Mouse (Mus musculus) midbrain, embryonic 12.5 days (tissue): ENCODE data around the gene Gm45233. TPM values are rescaled to one million over a fixed set of nuclear protein-coding genes. Genes with fewer than 3 reads are reported as not detected.

Experiments used
- ATAC-seq: fragments of 200-750 bp; cut with Nextera tagmentation; 2 replicates; pipeline ENCODE4 v1.8.0; 2017; ENCODE audit warnings: low read depth, moderate TSS enrichment, moderate library complexity; ENCODE audit not compliant: low FRiP score
- H3K27ac ChIP-seq: fragments of 300-500 bp; sonication (generic); replicated peaks from 2 replicates; pipeline ENCODE4 v1.5.1; 2016; ENCODE audit warnings: mild to moderate bottlenecking
- H3K27me3 ChIP-seq: fragments of 300-500 bp; sonication (generic); 2 replicates; pipeline ENCODE4 v1.6.1; 2016; ENCODE audit warnings: mild to moderate bottlenecking
- H3K36me3 ChIP-seq: fragments of 300-500 bp; sonication (generic); 2 replicates; pipeline ENCODE4 v1.6.1; 2016
- H3K4me1 ChIP-seq: fragments of 300-500 bp; sonication (generic); 2 replicates; pipeline ENCODE4 v1.6.1; 2016
- H3K4me2 ChIP-seq: fragments of 300-500 bp; sonication (generic); replicated peaks from 2 replicates; pipeline ENCODE4 v1.6.1; 2016; ENCODE audit warnings: mild to moderate bottlenecking, moderate library complexity
- H3K4me3 ChIP-seq: fragments of 300-500 bp; sonication (generic); 2 replicates; pipeline ENCODE4 v1.5.1; 2016; ENCODE audit warnings: mild to moderate bottlenecking
- H3K9ac ChIP-seq: fragments of 300-500 bp; sonication (generic); replicated peaks from 2 replicates; pipeline ENCODE4 v1.6.1; 2016; ENCODE audit warnings: mild to moderate bottlenecking, moderate library complexity
- H3K9me3 ChIP-seq: fragments of 300-500 bp; sonication (generic); 2 replicates; pipeline ENCODE4 v1.6.1; 2016; ENCODE audit warnings: mild to moderate bottlenecking
- WGBS: fragments of 180-500 bp; shearing (Covaris S2); methylation state at CpG from one replicate; pipeline ENCODE4 v1.1.7; 2016; 5-methylcytosine and 5-hydroxymethylcytosine counted together
- polyA plus RNA-seq: library from polyadenylated mRNA; unstranded; fragments of >200 nt; fragmentation: Nextera tagmentation; extraction: Ambion mirVana; gene quantifications from 2 replicates; pipeline ENCODE4 v1.2.1, GENCODE M21; 2016

Gene Gm45233
- polyA plus RNA-seq, 1 experiment from 2014 or later, result 1.4 TPM

GRCm38 (mm10) chr7:43481191-43481590 lies 37.3 kb downstream of the Gm45233 start:
- Histone ChIP-seq H3K4me1 (peaks cover 23% of the 10 kb centered on the region), H3K9me3 (no peaks in the 10 kb centered on the region), H3K4me2 (no peak overlapping the region), H3K27me3 (peaks cover 29% of the 10 kb centered on the region), H3K36me3 (peaks cover 6% of the 10 kb centered on the region), H3K4me3 (no peak overlapping the region), H3K9ac (no peak overlapping the region), H3K27ac (no peak overlapping the region)
- ATAC-seq, result no peak
- WGBS, result 74% methylated on average over 3 of the region's 3 CpGs

GRCm38 (mm10) chr7:43482090-43482716 lies 38.3 kb downstream of the Gm45233 start:
- peak; percentile 35; the same call in 1 of the 2 replicates for ATAC-seq
- Histone ChIP-seq H3K27ac (no peak overlapping the region), H3K4me1 (peaks cover 15% of the 10 kb centered on the region), H3K36me3 (peaks cover 6% of the 10 kb centered on the region), H3K9ac (0 out of 2 replicates have a peak overlapping the region, but pooled peaks have one; percentile 7), H3K4me3 (no peak overlapping the region), H3K9me3 (no peaks in the 10 kb centered on the region), H3K27me3 (peaks cover 19% of the 10 kb centered on the region), H3K4me2 (no peak overlapping the region)
- 68% methylated on average over 8 of the region's 8 CpGs for WGBS

GRCm38 (mm10) chr7:43483236-43483635 lies 39.3 kb downstream of the Gm45233 start:
- no peak for ATAC-seq
- H3K36me3 ChIP-seq, result peaks cover 6% of the 10 kb centered on the region
- peaks cover 8% of the 10 kb centered on the region for H3K27me3 ChIP-seq
- no peak overlapping the region for H3K4me2 ChIP-seq
- no peak overlapping the region for H3K4me3 ChIP-seq
- H3K27ac ChIP-seq, result no peak overlapping the region
- no peaks in the 10 kb centered on the region for H3K9me3 ChIP-seq
- no peak overlapping the region for H3K9ac ChIP-seq
- peaks cover 18% of the 10 kb centered on the region for H3K4me1 ChIP-seq
- WGBS, result 21% methylated on average over 10 of the region's 10 CpGs

GRCm38 (mm10) chr7:43488646-43489045 lies 44.7 kb downstream of the Gm45233 start:
- H3K27me3 ChIP-seq, result 0 out of 2 replicates have a peak, but pooled peaks cover 2% of the 10 kb centered on the region
- 50% methylated on average over 5 of the region's 5 CpGs for WGBS
- 0 out of 2 replicates have a peak overlapping the region, but pooled peaks have one; percentile 11 for H3K9ac ChIP-seq
- H3K9me3 ChIP-seq, result no peaks in the 10 kb centered on the region
- 0 out of 2 replicates have a peak overlapping the region, but pooled peaks have one; percentile 88 for H3K27ac ChIP-seq
- peaks cover 15% of the 10 kb centered on the region for H3K4me1 ChIP-seq
- no peak for ATAC-seq
- peak overlapping the region; percentile 71 for H3K4me2 ChIP-seq
- peak overlapping the region; percentile 77 for H3K4me3 ChIP-seq
- no peaks in the 10 kb centered on the region for H3K36me3 ChIP-seq

GRCm38 (mm10) chr7:43489631-43490125 lies 45.8 kb downstream of the Gm45233 start, which contains the start of gene Iglon5:
Iglon5 (minus strand) TSS chr7:43490075.
- Histone ChIP-seq H3K27ac (peak within 1 kb of the TSS; percentile 88), H3K4me3 (peak within 1 kb of the TSS; percentile 77), H3K4me2 (peak within 1 kb of the TSS; percentile 71), H3K27me3 (0 out of 2 replicates have a peak, but pooled peaks cover 2% of the 10 kb centered on the region), H3K9me3 (no peaks in the 10 kb centered on the region), H3K4me1 (peaks cover 15% of the 10 kb centered on the region), H3K36me3 (no peaks in the 10 kb centered on the region), H3K9ac (peak within 1 kb of the TSS; percentile 83)
- peak; percentile 67 for ATAC-seq
- whole genome bisulfite sequencing, result 1% methylated on average over 27 of the region's 41 CpGs

GRCm38 (mm10) chr7:43490182-43490584 lies 46.3 kb downstream of the Gm45233 start:
- H3K4me3 ChIP-seq, result peak overlapping the region; percentile 77
- peak; percentile 89 for ATAC-seq
- peak overlapping the region; percentile 88 for H3K27ac ChIP-seq
- H3K36me3 ChIP-seq, result no peaks in the 10 kb centered on the region
- 1% methylated on average over 6 of the region's 13 CpGs for WGBS
- H3K9ac ChIP-seq, result peak overlapping the region; percentile 83
- no peaks in the 10 kb centered on the region for H3K9me3 ChIP-seq
- H3K27me3 ChIP-seq, result 0 out of 2 replicates have a peak, but pooled peaks cover 2% of the 10 kb centered on the region
- peak overlapping the region; percentile 71 for H3K4me2 ChIP-seq
- H3K4me1 ChIP-seq, result peaks cover 15% of the 10 kb centered on the region

GRCm38 (mm10) chr7:43490861-43491260 lies 46.9 kb downstream of the Gm45233 start:
- peak; percentile 5; the same call in 1 of the 2 replicates for ATAC-seq
- H3K4me3 ChIP-seq, result peak overlapping the region; percentile 77
- no peak overlapping the region for H3K27ac ChIP-seq
- H3K9me3 ChIP-seq, result no peaks in the 10 kb centered on the region
- H3K36me3 ChIP-seq, result no peaks in the 10 kb centered on the region
- H3K4me1 ChIP-seq, result peaks cover 15% of the 10 kb centered on the region
- H3K4me2 ChIP-seq, result peak overlapping the region; percentile 71
- H3K9ac ChIP-seq, result no peak overlapping the region
- 69% methylated on average over 9 of the region's 9 CpGs for WGBS
- H3K27me3 ChIP-seq, result 0 out of 2 replicates have a peak, but pooled peaks cover 2% of the 10 kb centered on the region

- H3K27ac ChIP-seq, result no peak overlapping the region
- peak; percentile 68 for ATAC-seq
- no peak overlapping the region for H3K4me2 ChIP-seq
- H3K4me1 ChIP-seq, result no peaks in the 10 kb centered on the region
- no peak overlapping the region for H3K4me3 ChIP-seq
- H3K9ac ChIP-seq, result no peak overlapping the region
- WGBS, result 17% methylated on average over 21 of the region's 21 CpGs
- no peaks in the 10 kb centered on the region for H3K36me3 ChIP-seq
- no peaks in the 10 kb centered on the region for H3K9me3 ChIP-seq
- 0 out of 2 replicates have a peak, but pooled peaks cover 2% of the 10 kb centered on the region for H3K27me3 ChIP-seq
Observed at GRCm38 (mm10) chr7:43495343-43496021, 51.6 kb downstream of the Gm45233 start.

GRCm38 (mm10) chr7:43511707-43512478 lies 68.0 kb downstream of the Gm45233 start:
- Histone ChIP-seq H3K9ac (no peak overlapping the region), H3K9me3 (no peaks in the 10 kb centered on the region), H3K36me3 (no peaks in the 10 kb centered on the region), H3K4me1 (no peaks in the 10 kb centered on the region), H3K27me3 (no peaks in the 10 kb centered on the region), H3K27ac (no peak overlapping the region), H3K4me3 (no peak overlapping the region), H3K4me2 (no peak overlapping the region)
- 66% methylated on average over 4 of the region's 4 CpGs for WGBS
- no peak for ATAC-seq

GRCm38 (mm10) chr7:43512519-43512918 lies 68.6 kb downstream of the Gm45233 start:
- no peaks in the 10 kb centered on the region for H3K36me3 ChIP-seq
- H3K27me3 ChIP-seq, result no peaks in the 10 kb centered on the region
- H3K4me2 ChIP-seq, result no peak overlapping the region
- no peak for ATAC-seq
- H3K9ac ChIP-seq, result no peak overlapping the region
- WGBS, result 86% methylated on average over 4 of the region's 4 CpGs
- H3K4me3 ChIP-seq, result no peak overlapping the region
- H3K27ac ChIP-seq, result no peak overlapping the region
- H3K4me1 ChIP-seq, result no peaks in the 10 kb centered on the region
- H3K9me3 ChIP-seq, result no peaks in the 10 kb centered on the region
